Mouse (Mus musculus): ENCODE measurements around the gene Elfn1. TPM values are rescaled to one million over a fixed set of nuclear protein-coding genes. Genes with fewer than 3 reads are reported as not detected.
A peak's percentile ranks its signal among the peaks of the same experiment; 100 is the strongest.

Elfn1 gene
- polyA plus RNA-seq, 1 experiment, result 14.6 TPM

GRCm38 (mm10) chr5:139892995-139893345 lies 14.8 kb upstream of the Elfn1 start:
- TF ChIP-seq CTCF (IDR thresholded peaks at IDR 0.05; ENCODE audit: borderline replicate concordance, extremely low read depth, insufficient read depth, insufficient read length) (peak; percentile 21; the same call in 1 of the 2 replicates), POLR2A (IDR thresholded peaks at IDR 0.05; ENCODE audit: borderline replicate concordance, extremely low read depth, insufficient read depth, insufficient read length, poor library complexity, severe bottlenecking) (no peak)
- DNase-seq (ENCODE audit: low read depth), result peak; percentile 59

GRCm38 (mm10) chr5:139894025-139894508 lies 13.7 kb upstream of the Elfn1 start:
- peak; percentile 80 for DNase-seq (ENCODE audit: low read depth)
- TF ChIP-seq POLR2A (IDR thresholded peaks at IDR 0.05; ENCODE audit: borderline replicate concordance, extremely low read depth, insufficient read depth, insufficient read length, poor library complexity, severe bottlenecking), result no peak
- TF ChIP-seq CTCF (IDR thresholded peaks at IDR 0.05; ENCODE audit: borderline replicate concordance, extremely low read depth, insufficient read depth, insufficient read length), result no peak

GRCm38 (mm10) chr5:139899044-139899443 lies 8.7 kb upstream of the Elfn1 start:
- DNase-seq (ENCODE audit: low read depth), result no peak
- TF ChIP-seq CTCF (IDR thresholded peaks at IDR 0.05; ENCODE audit: borderline replicate concordance, extremely low read depth, insufficient read depth, insufficient read length), result no peak
- no peak for TF ChIP-seq POLR2A (IDR thresholded peaks at IDR 0.05; ENCODE audit: borderline replicate concordance, extremely low read depth, insufficient read depth, insufficient read length, poor library complexity, severe bottlenecking)

GRCm38 (mm10) chr5:139905121-139905520 lies 2.6 kb upstream of the Elfn1 start:
- DNase-seq (ENCODE audit: low read depth), result no peak
- TF ChIP-seq POLR2A (IDR thresholded peaks at IDR 0.05; ENCODE audit: borderline replicate concordance, extremely low read depth, insufficient read depth, insufficient read length, poor library complexity, severe bottlenecking) (no peak), CTCF (IDR thresholded peaks at IDR 0.05; ENCODE audit: borderline replicate concordance, extremely low read depth, insufficient read depth, insufficient read length) (no peak)

GRCm38 (mm10) chr5:139906507-139906906 lies 1.2 kb upstream of the Elfn1 start:
- DNase-seq (ENCODE audit: low read depth), result no peak
- no peak for TF ChIP-seq POLR2A (IDR thresholded peaks at IDR 0.05; ENCODE audit: borderline replicate concordance, extremely low read depth, insufficient read depth, insufficient read length, poor library complexity, severe bottlenecking)
- TF ChIP-seq CTCF (IDR thresholded peaks at IDR 0.05; ENCODE audit: borderline replicate concordance, extremely low read depth, insufficient read depth, insufficient read length), result no peak

- TF ChIP-seq POLR2A (IDR thresholded peaks at IDR 0.05; ENCODE audit: borderline replicate concordance, extremely low read depth, insufficient read depth, insufficient read length, poor library complexity, severe bottlenecking) (no peak), CTCF (IDR thresholded peaks at IDR 0.05; ENCODE audit: borderline replicate concordance, extremely low read depth, insufficient read depth, insufficient read length) (peak; percentile 68)
- DNase-seq (ENCODE audit: low read depth), result peak; percentile 89
Observed at GRCm38 (mm10) chr5:139907241-139907640, 502 bp upstream of the Elfn1 start.

- DNase-seq (ENCODE audit: low read depth), result no peak
- TF ChIP-seq POLR2A (IDR thresholded peaks at IDR 0.05; ENCODE audit: borderline replicate concordance, extremely low read depth, insufficient read depth, insufficient read length, poor library complexity, severe bottlenecking) (no peak), CTCF (IDR thresholded peaks at IDR 0.05; ENCODE audit: borderline replicate concordance, extremely low read depth, insufficient read depth, insufficient read length) (no peak)
Observed at GRCm38 (mm10) chr5:139908243-139908810, 584 bp downstream of the Elfn1 start.

GRCm38 (mm10) chr5:139908811-139909627 lies 1.3 kb downstream of the Elfn1 start:
- DNase-seq (ENCODE audit: low read depth), result no peak
- TF ChIP-seq CTCF (IDR thresholded peaks at IDR 0.05; ENCODE audit: borderline replicate concordance, extremely low read depth, insufficient read depth, insufficient read length), result no peak

- DNase-seq (ENCODE audit: low read depth), result no peak
Observed at GRCm38 (mm10) chr5:139909710-139910550, 2.2 kb downstream of the Elfn1 start.

GRCm38 (mm10) chr5:139910755-139911300 lies 3.1 kb downstream of the Elfn1 start:
- no peak for TF ChIP-seq CTCF (IDR thresholded peaks at IDR 0.05; ENCODE audit: borderline replicate concordance, extremely low read depth, insufficient read depth, insufficient read length)
- TF ChIP-seq POLR2A (IDR thresholded peaks at IDR 0.05; ENCODE audit: borderline replicate concordance, extremely low read depth, insufficient read depth, insufficient read length, poor library complexity, severe bottlenecking), result no peak
- DNase-seq (ENCODE audit: low read depth), result no peak

More at GRCm38 (mm10) chr5:139909710-139910550, 2.2 kb downstream of the Elfn1 start:
- TF ChIP-seq POLR2A (IDR thresholded peaks at IDR 0.05; ENCODE audit: borderline replicate concordance, extremely low read depth, insufficient read depth, insufficient read length, poor library complexity, severe bottlenecking) (no peak), CTCF (IDR thresholded peaks at IDR 0.05; ENCODE audit: borderline replicate concordance, extremely low read depth, insufficient read depth, insufficient read length) (no peak)

- TF ChIP-seq CTCF (IDR thresholded peaks at IDR 0.05; ENCODE audit: borderline replicate concordance, extremely low read depth, insufficient read depth, insufficient read length) (no peak), POLR2A (IDR thresholded peaks at IDR 0.05; ENCODE audit: borderline replicate concordance, extremely low read depth, insufficient read depth, insufficient read length, poor library complexity, severe bottlenecking) (no peak)
- peak; percentile 72 for DNase-seq (ENCODE audit: low read depth)
Observed at GRCm38 (mm10) chr5:139911506-139911905, 3.8 kb downstream of the Elfn1 start.
